Mouse (Mus musculus) spleen, adult 2 months (tissue): ENCODE data around the gene Ccr10. TPM values are rescaled to one million over a fixed set of nuclear protein-coding genes. Genes with fewer than 3 reads are reported as not detected.

Source experiments
- DNase-seq, 2 experiments: peaks; one replicate each; pipeline versions ENCODE4 v3.0.0 to v3.0.0-alpha.2; 2012 to 2021; ENCODE audit warnings: low spot score in 2 of 2, low read depth in 1 of 2
- H3K27ac ChIP-seq: fragments of 200-500 bp; 2 replicates; pipeline ENCODE4 v1.5.1; 2012; ENCODE audit warnings: low read length, inconsistent platforms; ENCODE audit not compliant: insufficient read depth
- H3K27me3 ChIP-seq: fragments of 200-500 bp; 2 replicates; pipeline ENCODE4 v1.6.1; 2012; ENCODE audit warnings: mild to moderate bottlenecking, moderate library complexity, low read length, inconsistent platforms; ENCODE audit not compliant: control insufficient read depth, insufficient read depth
- H3K36me3 ChIP-seq: fragments of 200-500 bp; 2 replicates; pipeline ENCODE4 v1.6.1; 2012; ENCODE audit warnings: mild to moderate bottlenecking, low read length, inconsistent platforms; ENCODE audit not compliant: control insufficient read depth, insufficient read depth
- H3K4me1 ChIP-seq: fragments of 200-500 bp; 2 replicates; pipeline ENCODE4 v1.6.1; 2011; ENCODE audit warnings: inconsistent platforms; ENCODE audit not compliant: control insufficient read depth, insufficient read depth, insufficient read length
- H3K4me3 ChIP-seq: fragments of 200-500 bp; 2 replicates; pipeline ENCODE4 v1.5.1; 2011; ENCODE audit warnings: mild to moderate bottlenecking, inconsistent platforms; ENCODE audit not compliant: insufficient read depth, insufficient read length; ENCODE audit errors: extremely low read depth
- CTCF ChIP-seq: fragments of 200-500 bp; IDR thresholded peaks from 2 replicates; pipeline ENCODE4 v1.5.1; 2011; ENCODE audit warnings: mild to moderate bottlenecking, inconsistent platforms; ENCODE audit not compliant: insufficient read depth, insufficient read length, insufficient replicate concordance; ENCODE audit errors: extremely low read depth
- POLR2A ChIP-seq: fragments of 200-500 bp; IDR thresholded peaks from 2 replicates; pipeline ENCODE4 v1.6.1; 2011; ENCODE audit warnings: low read depth, low read length, inconsistent platforms
- WGBS: fragments of 180-500 bp; shearing (Covaris S2); methylation state at CpG from one replicate; pipeline ENCODE4 v1.1.7; 2018; 5-methylcytosine and 5-hydroxymethylcytosine counted together
- polyA plus RNA-seq: library from polyadenylated mRNA; depleted of rRNA; stranded (reverse); fragments of >200 nt; gene quantifications from 2 replicates; pipeline ENCODE4 v1.2.3, GENCODE M21; 2012

Gene Ccr10
- polyA plus RNA-seq, 1 experiment = 1.6 TPM

GRCm38 (mm10) chr11:101167963-101168300 is 7.3 kb downstream of the Ccr10 start:
- Histone ChIP-seq H3K27ac (no peak overlapping the region), H3K27me3 (peaks cover 46% of the 10 kb centered on the region)

GRCm38 (mm10) chr11:101167211-101167962 is 7.9 kb downstream of the Ccr10 start:
- H3K36me3 ChIP-seq = no peaks in the 10 kb centered on the region
- no peak for TF ChIP-seq CTCF
- TF ChIP-seq POLR2A = no peak

More at GRCm38 (mm10) chr11:101167963-101168300, 7.3 kb downstream of the Ccr10 start:
- DNase-seq = no peak
- WGBS = 44% methylated on average over 8 of the region's 8 CpGs
- Histone ChIP-seq H3K4me3 (no peak overlapping the region), H3K36me3 (no peaks in the 10 kb centered on the region), H3K4me1 (peaks cover 15% of the 10 kb centered on the region)
- TF ChIP-seq POLR2A (no peak), CTCF (no peak)

DNA sequence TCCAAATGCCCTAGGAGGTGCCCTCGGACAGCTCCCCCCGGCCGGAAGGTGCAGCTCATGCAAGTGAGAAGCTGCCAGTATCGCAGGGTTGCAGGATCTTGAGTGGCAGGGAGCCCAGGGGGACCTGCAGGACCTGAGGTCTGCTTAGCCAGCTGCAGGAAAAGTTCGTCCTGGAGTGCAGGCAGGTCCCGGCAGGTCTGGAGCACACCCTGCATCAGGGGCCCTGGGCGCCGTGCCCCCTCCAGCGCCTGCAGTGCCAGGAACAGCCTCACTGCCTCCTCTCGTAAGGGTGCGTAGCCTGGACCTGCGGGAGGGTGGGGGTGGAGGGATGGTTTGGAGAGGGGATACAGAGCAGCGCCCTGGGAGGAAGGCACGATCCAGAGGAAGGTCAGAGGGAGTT is 8.9 kb downstream of the Ccr10 start:
- H3K27ac ChIP-seq = no peak overlapping the region
- no peak overlapping the region for H3K4me3 ChIP-seq
- TF ChIP-seq CTCF (no peak), POLR2A (no peak)
- no peaks in the 10 kb centered on the region for H3K36me3 ChIP-seq
- DNase-seq = no peak
- 64% methylated on average over 14 of the region's 14 CpGs for WGBS
- H3K4me1 ChIP-seq = peaks cover 12% of the 10 kb centered on the region
- peaks cover 43% of the 10 kb centered on the region for H3K27me3 ChIP-seq

More at GRCm38 (mm10) chr11:101167211-101167962, 7.9 kb downstream of the Ccr10 start:
- Histone ChIP-seq H3K27ac (no peak overlapping the region), H3K4me1 (peaks cover 14% of the 10 kb centered on the region), H3K4me3 (no peak overlapping the region), H3K27me3 (peaks cover 46% of the 10 kb centered on the region)
- 51% methylated on average over 19 of the region's 19 CpGs for WGBS
- DNase-seq = no peak

DNA sequence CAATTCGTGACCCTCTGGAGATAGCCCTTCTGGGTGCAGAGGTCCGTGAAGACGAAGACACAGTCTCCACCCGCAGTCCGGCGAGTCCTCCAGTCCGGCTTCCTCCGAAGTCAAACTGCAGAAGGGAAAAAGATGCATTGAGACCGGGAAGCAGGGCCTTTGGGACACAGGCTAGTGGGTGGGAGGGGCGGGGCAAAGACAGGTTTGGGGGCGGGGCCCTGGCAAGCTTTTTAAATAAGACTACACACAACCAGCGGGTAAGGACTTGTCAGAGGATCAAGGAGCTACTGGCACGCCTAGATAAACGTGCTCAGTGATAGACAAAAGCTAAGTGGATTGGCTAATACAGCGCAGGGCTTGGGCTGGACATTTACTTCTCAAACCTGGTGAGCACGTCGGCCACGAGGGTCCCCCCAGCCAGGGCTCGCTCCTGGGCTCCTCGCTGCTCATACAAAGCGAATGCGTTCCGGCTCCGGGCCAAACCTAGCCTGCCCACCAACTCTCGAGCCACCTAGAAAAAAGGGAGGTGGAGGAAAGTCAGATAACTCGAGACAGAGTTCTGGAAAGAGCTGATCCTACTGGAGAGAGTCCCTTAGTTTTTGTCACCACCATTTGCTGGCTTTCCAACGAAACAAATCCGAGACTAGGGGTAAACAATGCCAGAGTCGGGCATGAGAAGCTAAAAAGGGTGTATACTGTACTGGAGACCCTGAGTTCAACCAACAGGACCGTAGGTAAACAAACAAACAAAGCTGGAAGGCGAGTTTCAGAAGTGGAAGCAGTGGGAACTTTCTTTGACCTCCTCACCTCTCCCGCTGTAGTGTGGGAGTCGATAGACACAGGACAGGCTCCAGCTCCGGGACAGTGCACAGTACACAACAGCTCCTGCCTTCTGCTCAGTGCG is 10.3 kb downstream of the Ccr10 start:
- no peak for DNase-seq
- Histone ChIP-seq H3K4me1 (peaks cover 6% of the 10 kb centered on the region), H3K36me3 (no peaks in the 10 kb centered on the region), H3K27me3 (peaks cover 32% of the 10 kb centered on the region), H3K4me3 (no peak overlapping the region), H3K27ac (no peak overlapping the region)
- TF ChIP-seq CTCF = no peak
- no peak for TF ChIP-seq POLR2A
- 27% methylated on average over 35 of the region's 35 CpGs for WGBS

- H3K36me3 ChIP-seq = no peaks in the 10 kb centered on the region
- DNase-seq = no peak
Observed at GRCm38 (mm10) chr11:101164351-101164665, 10.9 kb downstream of the Ccr10 start.

GRCm38 (mm10) chr11:101163476-101164350 is 11.5 kb downstream of the Ccr10 start:
- TF ChIP-seq CTCF (no peak), POLR2A (no peak)
- peak overlapping the region; percentile 3; the same call in 1 of the 2 replicates for H3K4me3 ChIP-seq
- WGBS = 23% methylated on average over 49 of the region's 49 CpGs
- no peak for DNase-seq
- H3K36me3 ChIP-seq = no peaks in the 10 kb centered on the region
- no peak overlapping the region for H3K27ac ChIP-seq
- peaks cover 26% of the 10 kb centered on the region for H3K27me3 ChIP-seq
- peaks cover 6% of the 10 kb centered on the region for H3K4me1 ChIP-seq

More at GRCm38 (mm10) chr11:101164351-101164665, 10.9 kb downstream of the Ccr10 start:
- H3K4me1 ChIP-seq = peaks cover 6% of the 10 kb centered on the region
- no peak overlapping the region for H3K27ac ChIP-seq
- 35% methylated on average over 21 of the region's 21 CpGs for WGBS
- peaks cover 26% of the 10 kb centered on the region for H3K27me3 ChIP-seq
- TF ChIP-seq CTCF (no peak), POLR2A (no peak)
- H3K4me3 ChIP-seq = peak overlapping the region; percentile 3; the same call in 1 of the 2 replicates
